Mouse (Mus musculus) hindbrain, embryonic 11.5 days (tissue): Measurements from ENCODE around the gene Cth. TPM values are rescaled to one million over a fixed set of nuclear protein-coding genes. Genes with fewer than 3 reads are reported as not detected.
A peak's percentile ranks its signal among the peaks of the same experiment; 100 is the strongest.

Experiments used
- ATAC-seq: fragments of 200-750 bp; cut with Nextera tagmentation; 2 replicates; pipeline ENCODE4 v1.8.0; 2017; ENCODE audit warnings: mild to moderate bottlenecking, moderate TSS enrichment, moderate library complexity; ENCODE audit not compliant: low FRiP score
- DNase-seq: peaks from one replicate; pipeline ENCODE4 v3.0.0-alpha.2; 2015; ENCODE audit warnings: low spot score
- H3K27ac ChIP-seq: fragments of 300-500 bp; sonication (generic); 2 replicates; pipeline ENCODE4 v1.5.1; 2014; ENCODE audit warnings: mild to moderate bottlenecking, low read depth, low read length
- H3K27me3 ChIP-seq: fragments of 300-500 bp; sonication (generic); 2 replicates; pipeline ENCODE4 v1.6.1; 2014; ENCODE audit warnings: mild to moderate bottlenecking, low read length, moderate library complexity, mixed read lengths; ENCODE audit not compliant: control insufficient read depth, insufficient read depth
- H3K36me3 ChIP-seq: fragments of 300-500 bp; sonication (generic); 2 replicates; pipeline ENCODE4 v1.6.1; 2014; ENCODE audit warnings: mild to moderate bottlenecking, low read length, moderate library complexity, mixed read lengths; ENCODE audit not compliant: control insufficient read depth, insufficient read depth
- H3K4me1 ChIP-seq: fragments of 300-500 bp; sonication (generic); replicated peaks from 2 replicates; pipeline ENCODE4 v1.6.1; 2014; ENCODE audit warnings: low read length, mixed read lengths; ENCODE audit not compliant: control insufficient read depth, insufficient read depth
- H3K4me2 ChIP-seq: fragments of 300-500 bp; sonication (generic); replicated peaks from 2 replicates; pipeline ENCODE4 v1.6.1; 2014; ENCODE audit warnings: mild to moderate bottlenecking, low read depth, low read length
- H3K4me3 ChIP-seq: fragments of 300-500 bp; sonication (generic); 2 replicates; pipeline ENCODE4 v1.5.1; 2014; ENCODE audit warnings: low read depth, low read length
- H3K9ac ChIP-seq: fragments of 300-500 bp; sonication (generic); 2 replicates; pipeline ENCODE4 v1.6.1; 2014; ENCODE audit warnings: low read depth, low read length
- H3K9me3 ChIP-seq: fragments of 300-500 bp; sonication (generic); 2 replicates; pipeline ENCODE4 v1.6.1; 2016; ENCODE audit warnings: low read length; ENCODE audit not compliant: control insufficient read depth
- WGBS: fragments of 180-500 bp; shearing (Covaris S2); extraction: QIAGEN DNeasy Blood & Tissue Kit; methylation state at CpG from one replicate; pipeline ENCODE4 v1.1.7; 2014; 5-methylcytosine and 5-hydroxymethylcytosine counted together
- polyA plus RNA-seq: library from polyadenylated mRNA; unstranded; fragments of >200 nt; fragmentation: Nextera tagmentation; extraction: Ambion mirVana; gene quantifications from 2 replicates; pipeline ENCODE4 v1.2.1, GENCODE M21; 2014

The Cth gene
- polyA plus RNA-seq, 1 experiment from 2014 or later, result 11.0 TPM

GRCm38 (mm10) chr3:157925706-157926510 lies 1.0 kb upstream of the Cth start:
- Histone ChIP-seq H3K4me1 (no peaks in the 10 kb centered on the region), H3K27me3 (no peaks in the 10 kb centered on the region), H3K9ac (no peak overlapping the region), H3K36me3 (no peaks in the 10 kb centered on the region), H3K4me2 (no peak overlapping the region), H3K4me3 (no peak overlapping the region), H3K27ac (no peak overlapping the region), H3K9me3 (no peaks in the 10 kb centered on the region)
- DNase-seq (peak; percentile 8), ATAC-seq (no peak)
- WGBS, result 93% methylated on average over 14 of the region's 14 CpGs

- 95% methylated on average over 3 of the region's 3 CpGs for WGBS
- Histone ChIP-seq H3K9me3 (no peaks in the 10 kb centered on the region), H3K27ac (no peak overlapping the region), H3K9ac (no peak overlapping the region), H3K36me3 (no peaks in the 10 kb centered on the region), H3K4me1 (no peaks in the 10 kb centered on the region), H3K4me3 (no peak overlapping the region), H3K27me3 (no peaks in the 10 kb centered on the region), H3K4me2 (no peak overlapping the region)
- DNase-seq (no peak), ATAC-seq (no peak)
These were observed 1.5 kb downstream of the Cth start for GRCm38 (mm10) chr3:157923268-157923835.

- Histone ChIP-seq H3K9ac (no peak overlapping the region), H3K4me3 (no peak overlapping the region), H3K9me3 (no peaks in the 10 kb centered on the region), H3K27me3 (no peaks in the 10 kb centered on the region), H3K27ac (no peak overlapping the region), H3K4me1 (no peaks in the 10 kb centered on the region), H3K4me2 (no peak overlapping the region), H3K36me3 (no peaks in the 10 kb centered on the region)
- 95% methylated on average over 2 of the region's 2 CpGs for WGBS
- no peak for DNase-seq
- ATAC-seq, result no peak
These were observed 3.5 kb downstream of the Cth start for GRCm38 (mm10) chr3:157921376-157921775.

- ATAC-seq (no peak), DNase-seq (no peak)
- Histone ChIP-seq H3K27ac (no peak overlapping the region), H3K36me3 (no peaks in the 10 kb centered on the region), H3K4me3 (no peak overlapping the region), H3K9ac (no peak overlapping the region), H3K4me2 (no peak overlapping the region), H3K9me3 (no peaks in the 10 kb centered on the region), H3K4me1 (no peaks in the 10 kb centered on the region), H3K27me3 (no peaks in the 10 kb centered on the region)
- 84% methylated on average over 4 of the region's 4 CpGs for WGBS
These were observed 8.5 kb downstream of the Cth start for GRCm38 (mm10) chr3:157916336-157916735.

- Histone ChIP-seq H3K27ac (no peak overlapping the region), H3K4me1 (no peaks in the 10 kb centered on the region), H3K36me3 (no peaks in the 10 kb centered on the region), H3K9me3 (no peaks in the 10 kb centered on the region), H3K9ac (no peak overlapping the region), H3K27me3 (no peaks in the 10 kb centered on the region), H3K4me2 (no peak overlapping the region), H3K4me3 (no peak overlapping the region)
- DNase-seq, result no peak
- no peak for ATAC-seq
- 91% methylated on average over 2 of the region's 2 CpGs for WGBS
These were observed 12.7 kb downstream of the Cth start for GRCm38 (mm10) chr3:157912155-157912554.

GRCm38 (mm10) chr3:157910262-157910661 lies 14.6 kb downstream of the Cth start:
- Histone ChIP-seq H3K27me3 (no peaks in the 10 kb centered on the region), H3K9ac (no peak overlapping the region), H3K4me1 (no peaks in the 10 kb centered on the region), H3K4me2 (no peak overlapping the region), H3K9me3 (no peaks in the 10 kb centered on the region), H3K4me3 (no peak overlapping the region), H3K36me3 (no peaks in the 10 kb centered on the region), H3K27ac (no peak overlapping the region)
- 83% methylated on average over 3 of the region's 3 CpGs for WGBS
- DNase-seq, result no peak
- no peak for ATAC-seq

- 84% methylated on average over 3 of the region's 3 CpGs for WGBS
- H3K4me2 ChIP-seq, result no peak overlapping the region
- no peak overlapping the region for H3K9ac ChIP-seq
- H3K4me1 ChIP-seq, result no peaks in the 10 kb centered on the region
- H3K36me3 ChIP-seq, result no peaks in the 10 kb centered on the region
- no peak overlapping the region for H3K27ac ChIP-seq
- H3K9me3 ChIP-seq, result no peaks in the 10 kb centered on the region
- H3K27me3 ChIP-seq, result no peaks in the 10 kb centered on the region
- ATAC-seq, result no peak
- no peak for DNase-seq
- H3K4me3 ChIP-seq, result no peak overlapping the region
These were observed 16.7 kb downstream of the Cth start for GRCm38 (mm10) chr3:157908166-157908565.

GRCm38 (mm10) chr3:157901721-157902120 lies 23.2 kb downstream of the Cth start:
- no peak for ATAC-seq
- Histone ChIP-seq H3K9ac (no peak overlapping the region), H3K4me1 (no peaks in the 10 kb centered on the region), H3K4me2 (no peak overlapping the region), H3K27me3 (no peaks in the 10 kb centered on the region), H3K27ac (no peak overlapping the region), H3K9me3 (no peaks in the 10 kb centered on the region), H3K4me3 (no peak overlapping the region), H3K36me3 (no peaks in the 10 kb centered on the region)
- no peak for DNase-seq
- WGBS, result 95% methylated on average over 5 of the region's 5 CpGs

GRCm38 (mm10) chr3:157899986-157900385 lies 24.9 kb downstream of the Cth start:
- Histone ChIP-seq H3K9me3 (no peaks in the 10 kb centered on the region), H3K4me2 (no peak overlapping the region), H3K4me3 (no peak overlapping the region), H3K27me3 (no peaks in the 10 kb centered on the region), H3K9ac (no peak overlapping the region), H3K4me1 (no peaks in the 10 kb centered on the region), H3K36me3 (no peaks in the 10 kb centered on the region), H3K27ac (no peak overlapping the region)
- WGBS, result 94% methylated on average over 1 of the region's 1 CpGs
- ATAC-seq (no peak), DNase-seq (no peak)
